Mouse (Mus musculus): ENCODE data around the gene Ifna9.
A peak's percentile ranks its signal among the peaks of the same experiment; 100 is the strongest.
"Not testable (repeated sequence)": the region's sequence is repeated elsewhere in the genome, so short reads cannot be mapped to it uniquely, and the experiment has no call there.

Gene Ifna9

GRCm38 (mm10) chr4:88592285-88592684, at the start of gene Ifna9:
Ifna9 (minus strand) TSS chr4:88592385.
- DNase-seq (ENCODE audit: low spot score): no peak

GRCm38 (mm10) chr4:88641077-88641831, 49.1 kb upstream of the Ifna9 start:
- peak; percentile 96 for DNase-seq (ENCODE audit: low spot score)

GRCm38 (mm10) chr4:88640704-88641076, 48.5 kb upstream of the Ifna9 start:
- DNase-seq (ENCODE audit: low spot score): no peak

- no peak for DNase-seq (ENCODE audit: low spot score)
Measured at GRCm38 (mm10) chr4:88634311-88634710, 42.1 kb upstream of the Ifna9 start, which contains the start of gene C87499. C87499 (minus strand) TSS chr4:88634411.

GRCm38 (mm10) chr4:88603276-88603675, 11.1 kb upstream of the Ifna9 start, which contains the start of gene Ifna12:
Ifna12 (minus strand) TSS chr4:88603376.
- no peak for DNase-seq (ENCODE audit: low spot score)

GRCm38 (mm10) chr4:88571698-88572097, 20.5 kb downstream of the Ifna9 start, which contains the start of gene Ifna14:
Ifna14 (minus strand) TSS chr4:88571798.
- no peak for DNase-seq (ENCODE audit: low spot score)

- DNase-seq (ENCODE audit: low spot score): no peak
Measured at GRCm38 (mm10) chr4:88561791-88562190, 30.4 kb downstream of the Ifna9 start.

GRCm38 (mm10) chr4:88558145-88558544, 34.0 kb downstream of the Ifna9 start, which contains the start of gene Ifna15:
Ifna15 (minus strand) TSS chr4:88558245.
- DNase-seq (ENCODE audit: low spot score): not testable (repeated sequence)

- peak; percentile 51 for DNase-seq (ENCODE audit: low spot score)
Measured at GRCm38 (mm10) chr4:88550161-88550945, 41.8 kb downstream of the Ifna9 start.

- DNase-seq (ENCODE audit: low spot score): no peak
Measured at GRCm38 (mm10) chr4:88547986-88548385, 44.2 kb downstream of the Ifna9 start.

- peak; percentile 14 for DNase-seq (ENCODE audit: low spot score)
Measured at GRCm38 (mm10) chr4:88543649-88544234, 48.4 kb downstream of the Ifna9 start.
